Mouse (Mus musculus): Measurements from ENCODE around the gene Brd2.

DNA sequence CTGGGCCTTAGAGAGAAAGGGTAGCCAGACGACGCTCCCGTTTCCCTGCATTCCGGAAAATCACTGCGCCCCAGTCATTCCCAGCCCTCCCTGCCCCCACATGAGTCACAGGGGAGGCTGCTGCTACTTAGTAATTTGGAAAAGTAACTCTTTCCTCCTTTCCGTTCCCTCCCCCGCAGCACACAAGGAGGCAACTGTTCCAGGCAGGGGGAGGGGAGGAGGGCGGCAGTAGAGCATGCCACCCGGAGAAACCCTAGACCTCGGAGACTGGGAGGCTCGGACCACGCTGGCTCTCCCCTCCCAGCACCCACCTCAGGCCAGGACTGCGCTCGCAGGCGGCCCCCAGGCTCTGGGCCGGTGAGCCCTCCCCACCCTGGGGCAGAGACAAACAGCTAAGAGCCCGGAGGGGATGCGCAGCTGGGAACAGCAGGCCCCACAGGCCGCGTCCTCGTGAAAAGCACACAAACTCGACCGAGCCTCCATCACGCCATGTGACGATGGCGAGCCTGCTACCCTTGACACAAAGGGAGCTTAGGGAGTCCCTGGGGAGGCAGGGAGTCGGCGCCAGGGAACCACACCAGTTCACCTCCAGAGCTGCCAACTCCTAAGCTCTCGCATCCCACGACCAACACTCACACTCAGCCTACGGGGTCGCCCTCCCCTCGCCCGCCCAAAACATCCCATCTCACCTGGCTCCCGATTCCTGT lies 1.1 kb downstream of the Brd2 start:
- TF ChIP-seq CTCF (IDR thresholded peaks at IDR 0.05; ENCODE audit: borderline replicate concordance, insufficient read depth, low read length): no peak
- TF ChIP-seq POLR2A (IDR thresholded peaks at IDR 0.05; ENCODE audit: low read depth, low read length): peak; percentile 71

Data from embryonic fibroblast, embryonic 13.5 days (primary cell).